ENCODE assay signal across 8 mouse cellular contexts in the genomic region with DNA sequence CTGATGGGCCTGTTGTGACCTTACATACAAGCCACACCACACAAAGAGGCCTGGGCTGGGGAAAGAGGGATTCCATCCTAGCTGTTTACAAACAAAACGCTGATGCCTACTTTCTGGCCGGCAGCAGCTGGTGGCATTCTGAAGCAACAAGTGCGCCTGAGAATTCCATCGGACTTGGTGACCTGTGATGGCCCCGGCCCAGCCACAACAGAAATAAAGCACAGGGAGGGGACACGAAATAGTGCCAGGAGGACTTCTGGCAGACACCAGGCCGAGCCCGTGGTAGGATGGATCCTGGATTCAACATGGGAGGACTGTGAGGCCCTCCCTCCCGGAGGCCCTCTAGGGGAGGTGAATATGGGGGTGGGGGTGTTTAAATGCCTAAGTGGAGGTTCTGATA. TPM values are rescaled to one million over a fixed set of nuclear protein-coding genes. Genes with fewer than 3 reads are reported as not detected.
DNase-seq lines count a peak whose midpoint lies in the region; ATAC-seq lines count a peak whose summit lies in the region.

No protein-coding gene starts in this region.

- no peak overlapping the region for H3K27ac ChIP-seq in embryonic facial prominence, embryonic 11.5 days (replicated peaks; ENCODE audit: low read depth, low read length)
- H3K27ac ChIP-seq in hindbrain, embryonic 16.5 days (ENCODE audit: low read depth, low read length): 0 out of 2 replicates have a peak overlapping the region, but pooled peaks have one; percentile 23

- peak overlapping the region; percentile 51 for H3K9ac ChIP-seq in embryonic facial prominence, embryonic 11.5 days (replicated peaks; ENCODE audit: low read length)
- H3K9ac ChIP-seq in hindbrain, embryonic 16.5 days (ENCODE audit: low read depth, low read length): peak overlapping the region; percentile 14

- H3K27me3 ChIP-seq in embryonic facial prominence, embryonic 11.5 days (ENCODE audit: control insufficient read depth, insufficient read depth, low read length): no peaks in the 10 kb centered on the region
- H3K27me3 ChIP-seq in hindbrain, embryonic 16.5 days (replicated peaks; ENCODE audit: control insufficient read depth, insufficient read depth, low read length): no peaks in the 10 kb centered on the region

- H3K36me3 ChIP-seq in embryonic facial prominence, embryonic 11.5 days (replicated peaks; ENCODE audit: control insufficient read depth, insufficient read depth, low read depth, low read length): no peaks in the 10 kb centered on the region
- no peaks in the 10 kb centered on the region for H3K36me3 ChIP-seq in hindbrain, embryonic 16.5 days (ENCODE audit: control insufficient read depth, insufficient read depth, low read length)

- no peak for ATAC-seq in embryonic facial prominence, embryonic 11.5 days (replicated peaks; ENCODE audit: insufficient number of reproducible peaks, low FRiP score, low TSS enrichment, low read depth)
- no peak for ATAC-seq in hindbrain, embryonic 16.5 days

- no peaks in the 10 kb centered on the region for H3K9me3 ChIP-seq in embryonic facial prominence, embryonic 11.5 days (replicated peaks; ENCODE audit: control insufficient read depth, low read length)
- H3K9me3 ChIP-seq in hindbrain, embryonic 16.5 days (ENCODE audit: control insufficient read depth, low read length): no peaks in the 10 kb centered on the region

- H3K4me3 ChIP-seq in embryonic facial prominence, embryonic 11.5 days (ENCODE audit: low read depth, low read length): peak overlapping the region; percentile 66
- peak overlapping the region; percentile 25 for H3K4me3 ChIP-seq in hindbrain, embryonic 16.5 days (ENCODE audit: low read length)

- WGBS in embryonic facial prominence, embryonic 11.5 days: 32% methylated on average over 9 of the region's 9 CpGs
- 29% methylated on average over 9 of the region's 9 CpGs for WGBS in hindbrain, embryonic 16.5 days

- peaks cover 4% of the 10 kb centered on the region; the same call in 1 of the 2 replicates for H3K4me1 ChIP-seq in embryonic facial prominence, embryonic 11.5 days (ENCODE audit: control insufficient read depth, insufficient read depth, low read length)
- H3K4me1 ChIP-seq in hindbrain, embryonic 16.5 days (ENCODE audit: control insufficient read depth, insufficient read depth, low read depth, low read length): peaks cover 24% of the 10 kb centered on the region

- no peak for DNase-seq in embryonic facial prominence, embryonic 11.5 days (ENCODE audit: low spot score)
- DNase-seq in gastrocnemius, adult 18-20 months (ENCODE audit: low spot score): peak; percentile 81
- DNase-seq in lung, postnatal 4 days: peak; percentile 18 to 72
- no peak for DNase-seq in spleen, adult 18-20 months
- no peak for DNase-seq in spleen, postnatal 4 days (ENCODE audit: low spot score in 2 of 2)
- no peak for DNase-seq in spleen, adult 12 weeks (ENCODE audit: low spot score)
- DNase-seq in adipocyte (ENCODE audit: low spot score): no peak

- H3K4me2 ChIP-seq in embryonic facial prominence, embryonic 11.5 days (ENCODE audit: low read depth, low read length): peak overlapping the region; percentile 86
- H3K4me2 ChIP-seq in hindbrain, embryonic 16.5 days (ENCODE audit: low read length): peak overlapping the region; percentile 84

RNA-seq across cellular contexts. Expression of a gene that starts 2.4 kb away (rescaled TPM):
- 26.2 and 29.7 TPM in 2 replicates for polyA plus RNA-seq in embryonic facial prominence, embryonic 11.5 days (2014; fragmentation: Nextera tagmentation; extraction: Ambion mirVana)
- total RNA-seq in gastrocnemius, adult 18-20 months (2021): 100 to 1,000 TPM; 261 to 262 TPM
- polyA plus RNA-seq in hindbrain, embryonic 16.5 days (2015; fragmentation: Nextera tagmentation; extraction: Ambion mirVana): 13.9 and 14.5 TPM in 2 replicates

RNA-seq across cellular contexts. Expression of a gene that starts 11.7 kb away (rescaled TPM):
- 533 and 564 TPM in 2 replicates for polyA plus RNA-seq in embryonic facial prominence, embryonic 11.5 days (2014; fragmentation: Nextera tagmentation; extraction: Ambion mirVana)
- 100 to 1,000 TPM; 145 to 151 TPM for total RNA-seq in gastrocnemius, adult 18-20 months (2021)
- polyA plus RNA-seq in hindbrain, embryonic 16.5 days (2015; fragmentation: Nextera tagmentation; extraction: Ambion mirVana): 342 and 347 TPM in 2 replicates

RNA-seq across cellular contexts. Expression of a gene that starts 23.9 kb away (rescaled TPM):
- 12.1 and 12.6 TPM in 2 replicates for polyA plus RNA-seq in embryonic facial prominence, embryonic 11.5 days (2014; fragmentation: Nextera tagmentation; extraction: Ambion mirVana)
- total RNA-seq in gastrocnemius, adult 18-20 months (2021): 1 to 10 TPM; 4.1 to 4.2 TPM
- 25.1 TPM in 2 replicates for polyA plus RNA-seq in hindbrain, embryonic 16.5 days (2015; fragmentation: Nextera tagmentation; extraction: Ambion mirVana)

RNA-seq across cellular contexts. Expression of a gene that starts 45.9 kb away (rescaled TPM):
- polyA plus RNA-seq in embryonic facial prominence, embryonic 11.5 days (2014; fragmentation: Nextera tagmentation; extraction: Ambion mirVana): 12.3 and 13.9 TPM in 2 replicates
- total RNA-seq in gastrocnemius, adult 18-20 months (2021): 10 to 100 TPM; 21.0 to 28.1 TPM
- polyA plus RNA-seq in hindbrain, embryonic 16.5 days (2015; fragmentation: Nextera tagmentation; extraction: Ambion mirVana): 19.6 and 21.9 TPM in 2 replicates

RNA-seq across cellular contexts. Expression of a gene that starts 50.1 kb away (rescaled TPM):
- 92.2 and 95.1 TPM in 2 replicates for polyA plus RNA-seq in embryonic facial prominence, embryonic 11.5 days (2014; fragmentation: Nextera tagmentation; extraction: Ambion mirVana)
- total RNA-seq in gastrocnemius, adult 18-20 months (2021): 10 to 100 TPM; 36.0 to 36.2 TPM
- 64.1 and 66.3 TPM in 2 replicates for polyA plus RNA-seq in hindbrain, embryonic 16.5 days (2015; fragmentation: Nextera tagmentation; extraction: Ambion mirVana)

Comparison
In these comparisons a context has a peak if more than half of its experiments do, and no peak if none do; other contexts are left out.
1. DNase-seq: peak in gastrocnemius, adult 18-20 months (single experiment) and lung, postnatal 4 days (2 of 2); none in embryonic facial prominence, embryonic 11.5 days (single experiment), spleen, adult 18-20 months (0 of 2), spleen, postnatal 4 days (0 of 2), spleen, adult 12 weeks (single experiment) and adipocyte (single experiment).